Comparison of ENCODE assay signal across 8 mouse cellular contexts in genomic region chr1:136415756-136416126, GRCm38 (mm10). TPM values are rescaled to one million over a fixed set of nuclear protein-coding genes. Genes with fewer than 3 reads are reported as not detected.
DNase-seq lines count a peak whose midpoint lies in the region; ATAC-seq and TF ChIP-seq lines count a peak whose summit lies in the region.

No protein-coding gene starts in this region.

- no peaks in the 10 kb centered on the region; the same call in 1 of the 2 replicates for H3K4me1 ChIP-seq in megakaryocyte, embryonic 14.5 days
- H3K4me1 ChIP-seq in liver, embryonic 11.5 days (replicated peaks; ENCODE audit: control insufficient read depth, insufficient read depth, low read length): peaks cover 3% of the 10 kb centered on the region; the same call in 1 of the 2 replicates
- H3K4me1 ChIP-seq in stomach, postnatal 0 days (replicated peaks; ENCODE audit: control insufficient read depth, insufficient read depth): no peaks in the 10 kb centered on the region

- no peak for TF ChIP-seq CTCF in stomach, postnatal 0 days (IDR thresholded peaks at IDR 0.05; ENCODE audit: low read depth)

- H3K9ac ChIP-seq in liver, embryonic 11.5 days (ENCODE audit: low read depth, low read length): no peak overlapping the region
- no peak overlapping the region for H3K9ac ChIP-seq in stomach, postnatal 0 days (ENCODE audit: low read length)

- no peaks in the 10 kb centered on the region for H3K27me3 ChIP-seq in megakaryocyte, embryonic 14.5 days (replicated peaks)
- no peaks in the 10 kb centered on the region for H3K27me3 ChIP-seq in liver, embryonic 11.5 days (replicated peaks; ENCODE audit: control insufficient read depth, insufficient read depth, low read length)
- no peaks in the 10 kb centered on the region for H3K27me3 ChIP-seq in stomach, postnatal 0 days (ENCODE audit: control insufficient read depth, insufficient read depth, low read length)

- no peak for ATAC-seq in megakaryocyte, adult 5-6 weeks (ENCODE audit: poor library complexity, severe bottlenecking)
- ATAC-seq in liver, embryonic 11.5 days (replicated peaks; ENCODE audit: low FRiP score): no peak
- no peak for ATAC-seq in stomach, postnatal 0 days (ENCODE audit: low FRiP score, low TSS enrichment)

- H3K4me2 ChIP-seq in liver, embryonic 11.5 days: peak overlapping the region; percentile 74
- peak overlapping the region; percentile 51 for H3K4me2 ChIP-seq in stomach, postnatal 0 days (replicated peaks; ENCODE audit: low read depth)

- DNase-seq in embryo, embryonic 10.5 days (ENCODE audit: low spot score): peak; percentile 18
- DNase-seq in embryo, embryonic 11 days: no peak
- DNase-seq in liver, embryonic 11.5 days (ENCODE audit: low spot score): no peak
- no peak for DNase-seq in stomach, postnatal 0 days (ENCODE audit: low spot score)
- DNase-seq in layer of hippocampus, adult 11-12 months (ENCODE audit: low spot score): no peak
- DNase-seq in spleen, adult 12 weeks (ENCODE audit: low spot score): no peak

- 41% methylated on average over 2 of the region's 2 CpGs for WGBS in liver, embryonic 11.5 days
- WGBS in stomach, postnatal 0 days: 46% methylated on average over 2 of the region's 2 CpGs

- H3K4me3 ChIP-seq in megakaryocyte, embryonic 14.5 days (replicated peaks): peak overlapping the region; percentile 95
- peak overlapping the region; percentile 70 for H3K4me3 ChIP-seq in liver, embryonic 11.5 days (ENCODE audit: low read depth, low read length)
- peak overlapping the region; percentile 67; the same call in 1 of the 2 replicates for H3K4me3 ChIP-seq in stomach, postnatal 0 days (ENCODE audit: low read depth, low read length)

- H3K36me3 ChIP-seq in megakaryocyte, embryonic 14.5 days (replicated peaks; ENCODE audit: low read length): peaks cover 3% of the 10 kb centered on the region
- peaks cover 5% of the 10 kb centered on the region; the same call in 1 of the 2 replicates for H3K36me3 ChIP-seq in liver, embryonic 11.5 days (ENCODE audit: control insufficient read depth, insufficient read depth, low read length)
- no peaks in the 10 kb centered on the region; the same call in 1 of the 2 replicates for H3K36me3 ChIP-seq in stomach, postnatal 0 days (ENCODE audit: control insufficient read depth, insufficient read depth, low read length)

- peak overlapping the region; percentile 98; the same call in 1 of the 2 replicates for H3K27ac ChIP-seq in liver, embryonic 11.5 days (ENCODE audit: low read depth, low read length)
- H3K27ac ChIP-seq in stomach, postnatal 0 days (replicated peaks): no peak overlapping the region

- no peak for TF ChIP-seq EP300 in stomach, postnatal 0 days (optimal IDR thresholded peaks at IDR 0.05)

- H3K9me3 ChIP-seq in megakaryocyte, embryonic 14.5 days: no peaks in the 10 kb centered on the region
- no peaks in the 10 kb centered on the region for H3K9me3 ChIP-seq in liver, embryonic 11.5 days (ENCODE audit: control insufficient read depth, low read length)
- H3K9me3 ChIP-seq in stomach, postnatal 0 days (ENCODE audit: control insufficient read depth, low read length): no peaks in the 10 kb centered on the region

RNA-seq across cellular contexts. Expression of gene Ddx59, which starts 0.7 kb away (rescaled TPM):
- 0.88 TPM in 1 of 2 replicates, not detected in the other for polyA plus RNA-seq in megakaryocyte, embryonic 14.5 days (2012; ENCODE audit: insufficient read depth, low replicate concordance)
- 6.3 and 9.1 TPM in 2 replicates for total RNA-seq in megakaryocyte, adult 5-6 weeks (2015)
- 10.7 and 12.8 TPM in 2 replicates for total RNA-seq in megakaryocyte, adult 5-6 weeks (2017)
- polyA plus RNA-seq in liver, embryonic 11.5 days (2014; fragmentation: Nextera tagmentation; extraction: Ambion mirVana): 9.4 and 11.5 TPM in 2 replicates
- 7.7 and 9.0 TPM in 2 replicates for polyA plus RNA-seq in stomach, postnatal 0 days (2015; fragmentation: Nextera tagmentation; extraction: Ambion mirVana)

RNA-seq across cellular contexts. Expression of gene Kif14, which starts 50.4 kb away (rescaled TPM):
- polyA plus RNA-seq in megakaryocyte, embryonic 14.5 days (2012; ENCODE audit: insufficient read depth, low replicate concordance): 0.32 and 0.73 TPM in 2 replicates
- 18.7 and 24.0 TPM in 2 replicates for total RNA-seq in megakaryocyte, adult 5-6 weeks (2015)
- 27.8 and 31.4 TPM in 2 replicates for total RNA-seq in megakaryocyte, adult 5-6 weeks (2017)
- 9.3 and 11.3 TPM in 2 replicates for polyA plus RNA-seq in liver, embryonic 11.5 days (2014; fragmentation: Nextera tagmentation; extraction: Ambion mirVana)
- 0.63 and 1.1 TPM in 2 replicates for polyA plus RNA-seq in stomach, postnatal 0 days (2015; fragmentation: Nextera tagmentation; extraction: Ambion mirVana)
